Comparison of ENCODE assay signal across 22 mouse cellular contexts in the genomic region with DNA sequence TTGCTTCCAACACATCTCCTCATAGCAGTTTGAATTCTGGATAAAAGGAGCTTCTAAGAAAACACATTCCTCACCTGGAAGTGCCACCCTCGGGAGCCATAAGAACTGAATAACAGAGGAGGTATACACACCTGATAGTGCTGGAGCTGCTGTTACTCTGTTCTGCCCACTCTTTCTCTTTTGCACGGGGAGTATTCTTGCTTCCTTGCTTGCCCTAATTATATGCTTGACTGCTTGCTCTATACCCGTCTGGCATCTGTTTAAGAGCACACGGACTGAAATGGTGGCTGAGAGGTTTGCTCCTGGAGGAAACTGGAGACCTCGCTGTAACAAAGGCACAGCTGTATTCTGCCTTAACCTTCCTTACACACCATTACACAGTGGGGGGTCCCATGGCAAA.
DNase-seq lines count a peak whose midpoint lies in the region; ATAC-seq and TF ChIP-seq lines count a peak whose summit lies in the region.
"Had no signal": no experiment of that assay in that cellular context is flagged by ENCODE, and none has a peak within 500 bp of the region (broad histone marks: within the 10 kb centered on the region; RNA-seq: fewer than 3 reads in every experiment).

No protein-coding gene starts in this region.

- H3K27me3 ChIP-seq in kidney, embryonic 15.5 days = no peaks in the 10 kb centered on the region
- H3K27me3 ChIP-seq in neural tube, embryonic 14.5 days (ENCODE audit: control insufficient read depth, insufficient read depth, low read length) = no peaks in the 10 kb centered on the region; the same call in 1 of the 2 replicates
- H3K27me3 ChIP-seq: embryonic facial prominence, embryonic 12.5 days; hindbrain, embryonic 12.5 days; megakaryocyte, embryonic 14.5 days; neural tube, embryonic 13.5 days; Patski; stomach, embryonic 15.5 days had no signal

- WGBS in kidney, embryonic 15.5 days = 37% methylated on average over 5 of the region's 5 CpGs
- 32% methylated on average over 5 of the region's 5 CpGs for WGBS in neural tube, embryonic 14.5 days

- 0 out of 2 replicates have a peak, but pooled peaks cover 3% of the 10 kb centered on the region for H3K4me1 ChIP-seq in kidney, embryonic 15.5 days
- H3K4me1 ChIP-seq in neural tube, embryonic 14.5 days (ENCODE audit: control insufficient read depth, insufficient read depth, low read length) = no peaks in the 10 kb centered on the region
- H3K4me1 ChIP-seq: embryonic facial prominence, embryonic 12.5 days; heart, embryonic 10.5 days; hindbrain, embryonic 12.5 days; megakaryocyte, embryonic 14.5 days; neural tube, embryonic 13.5 days; stomach, embryonic 15.5 days had no signal

- H3K9me3 ChIP-seq in kidney, embryonic 15.5 days (replicated peaks) = no peaks in the 10 kb centered on the region
- no peaks in the 10 kb centered on the region for H3K9me3 ChIP-seq in neural tube, embryonic 14.5 days (ENCODE audit: control insufficient read depth, low read length)
- H3K9me3 ChIP-seq: embryonic facial prominence, embryonic 12.5 days; heart, embryonic 10.5 days; hindbrain, embryonic 12.5 days; stomach, embryonic 15.5 days had no signal

- intact Hi-C loops in gastrocnemius, adult 2 months (cut with DNase I) = no loop called here

- peak overlapping the region; percentile 32; the same call in 1 of the 2 replicates for H3K27ac ChIP-seq in kidney, embryonic 15.5 days
- no peak overlapping the region for H3K27ac ChIP-seq in neural tube, embryonic 14.5 days (ENCODE audit: low read depth, low read length)
- H3K27ac ChIP-seq in gastrocnemius, adult 2 months = no peak overlapping the region
- H3K27ac ChIP-seq: embryonic facial prominence, embryonic 12.5 days; heart, embryonic 10.5 days; hindbrain, embryonic 12.5 days; layer of hippocampus, adult 2 months; neural tube, embryonic 13.5 days; stomach, embryonic 15.5 days had no signal

- no peak overlapping the region for H3K4me3 ChIP-seq in kidney, embryonic 15.5 days (replicated peaks)
- H3K4me3 ChIP-seq in neural tube, embryonic 14.5 days (ENCODE audit: low read depth, low read length) = no peak overlapping the region
- H3K4me3 ChIP-seq in gastrocnemius, adult 2 months = no peak overlapping the region
- H3K4me3 ChIP-seq: embryonic facial prominence, embryonic 12.5 days; heart, embryonic 10.5 days; hindbrain, embryonic 12.5 days; layer of hippocampus, adult 2 months; megakaryocyte, embryonic 14.5 days; neural tube, embryonic 13.5 days; stomach, embryonic 15.5 days had no signal

- DNase-seq in kidney, postnatal 36 days = no peak
- no peak for DNase-seq in neural tube, embryonic 10.5 days (ENCODE audit: extremely low spot score, low spot score)
- peak; percentile 7 for DNase-seq in embryo, embryonic 11 days
- DNase-seq in lung, postnatal 36 days = no peak
- no peak for DNase-seq in gastrocnemius, adult 2 months
- DNase-seq: adrenal gland, postnatal 14 days; cerebellum, adult 11 months; cerebellum, postnatal 14 days; kidney, adult 8-10 months; liver, postnatal 0 days; lung, postnatal 14 days had no signal

- no peak overlapping the region for H3K9ac ChIP-seq in kidney, embryonic 15.5 days
- H3K9ac ChIP-seq in neural tube, embryonic 14.5 days (replicated peaks; ENCODE audit: low read depth, low read length) = no peak overlapping the region
- H3K9ac ChIP-seq: embryonic facial prominence, embryonic 12.5 days; hindbrain, embryonic 12.5 days; liver, postnatal 0 days; neural tube, embryonic 13.5 days; stomach, embryonic 15.5 days had no signal

- H3K36me3 ChIP-seq in kidney, embryonic 15.5 days = no peaks in the 10 kb centered on the region
- H3K36me3 ChIP-seq in neural tube, embryonic 14.5 days (ENCODE audit: control insufficient read depth, insufficient read depth, low read length) = no peaks in the 10 kb centered on the region
- H3K36me3 ChIP-seq: embryonic facial prominence, embryonic 12.5 days; heart, embryonic 10.5 days; hindbrain, embryonic 12.5 days; neural tube, embryonic 13.5 days; stomach, embryonic 15.5 days had no signal

- H3K4me2 ChIP-seq in kidney, embryonic 15.5 days = 0 out of 2 replicates have a peak overlapping the region, but pooled peaks have one; percentile 12
- H3K4me2 ChIP-seq in neural tube, embryonic 14.5 days (ENCODE audit: low read depth, low read length) = no peak overlapping the region
- H3K4me2 ChIP-seq: embryonic facial prominence, embryonic 12.5 days; hindbrain, embryonic 12.5 days; neural tube, embryonic 13.5 days; stomach, embryonic 15.5 days had no signal

- peak; percentile 86 for ATAC-seq in kidney, embryonic 15.5 days (replicated peaks; ENCODE audit: low FRiP score)
- ATAC-seq in neural tube, embryonic 14.5 days (ENCODE audit: low read depth) = peak; percentile 60; the same call in 1 of the 2 replicates
- ATAC-seq: inflammation-experienced regulatory T-cells, adult 6 months; liver, postnatal 0 days; Patski had no signal

- TF ChIP-seq CTCF in gastrocnemius, adult 2 months (IDR thresholded peaks at IDR 0.05) = no peak
